In the genomic region with DNA sequence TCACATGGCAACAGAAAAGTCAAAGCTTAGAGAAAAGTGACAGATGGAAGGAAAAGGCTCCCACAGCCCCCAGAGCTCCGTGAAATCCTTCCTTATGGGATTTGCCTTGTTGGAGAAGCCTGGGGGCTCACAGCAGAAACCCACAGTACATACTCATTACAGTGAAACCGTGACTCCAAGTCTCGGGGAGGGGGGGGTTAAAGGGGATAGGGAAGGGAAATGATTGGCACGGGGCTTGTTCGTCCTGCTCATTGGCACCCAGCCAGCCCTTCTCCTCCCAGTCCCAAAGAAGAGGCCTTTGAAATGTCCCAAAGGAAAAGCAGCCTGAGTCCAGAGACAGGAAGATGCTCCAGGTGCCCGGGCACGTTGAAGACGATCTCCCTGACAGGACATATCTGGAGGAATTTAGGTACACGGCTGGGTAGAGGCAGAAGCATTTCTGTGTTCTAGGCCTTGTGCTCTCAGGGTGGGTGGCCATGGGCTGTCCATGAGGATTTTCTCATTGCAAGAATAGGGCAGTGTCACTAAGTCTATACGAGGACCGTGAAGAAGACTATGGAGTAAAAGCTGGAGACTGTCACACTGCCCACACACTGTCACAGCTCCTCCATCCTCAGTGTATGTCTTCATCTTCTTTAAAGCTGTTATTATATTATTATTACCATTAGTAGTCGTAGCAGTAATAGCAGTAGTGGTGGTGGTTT, we compare ENCODE assay signal across 12 mouse cellular contexts.
DNase-seq lines count a peak whose midpoint lies in the region; ATAC-seq lines count a peak whose summit lies in the region.
"Had no signal": no experiment of that assay in that cellular context is flagged by ENCODE, and none has a peak within 500 bp of the region (broad histone marks: within the 10 kb centered on the region; RNA-seq: fewer than 3 reads in every experiment).

No protein-coding gene starts in this region.

- ATAC-seq in cerebellum, adult (ENCODE audit: insufficient number of reproducible peaks, low FRiP score, low TSS enrichment) = no peak
- ATAC-seq: liver, postnatal 0 days had no signal

- peak; percentile 77 to 83 for DNase-seq in cerebellum, postnatal 10 days
- peak; percentile 34 to 42 for DNase-seq in kidney, postnatal 4 days
- DNase-seq in kidney, adult 8-10 months = no peak
- DNase-seq in right cerebral cortex, postnatal 14 days = peak; percentile 29
- no peak for DNase-seq in right cerebral cortex, postnatal 25 days
- no peak for DNase-seq in urinary bladder, postnatal 36 days (ENCODE audit: low spot score in 2 of 2)
- DNase-seq in heart, adult 9 months (ENCODE audit: low spot score in 2 of 2) = no peak
- DNase-seq: adrenal gland, postnatal 10 days; cerebellum, postnatal 25 days; kidney, adult 9 months; liver, postnatal 0 days had no signal

Comparison
In these comparisons a context has a peak if more than half of its experiments do, and no peak if none do; other contexts are left out.
1. DNase-seq: peak in cerebellum, postnatal 10 days (2 of 2), kidney, postnatal 4 days (2 of 2) and right cerebral cortex, postnatal 14 days (single experiment); none in kidney, adult 8-10 months (0 of 2), right cerebral cortex, postnatal 25 days (single experiment), urinary bladder, postnatal 36 days (0 of 2) and heart, adult 9 months (0 of 2).